Mouse (Mus musculus) embryonic facial prominence, embryonic 10.5 days (tissue): ENCODE data around the gene Ndrg3. TPM values are rescaled to one million over a fixed set of nuclear protein-coding genes. Genes with fewer than 3 reads are reported as not detected.
"Not testable (repeated sequence)": the region's sequence is repeated elsewhere in the genome, so short reads cannot be mapped to it uniquely, and the experiment has no call there.

ENCODE experiments used
- DNase-seq: peaks from one replicate; pipeline ENCODE4 v3.0.0-alpha.2; 2017; ENCODE audit warnings: low spot score
- H3K27ac ChIP-seq: fragments of 300-500 bp; sonication (generic); replicated peaks from 2 replicates; pipeline ENCODE4 v1.5.1; 2016; ENCODE audit warnings: mild to moderate bottlenecking
- H3K27me3 ChIP-seq: fragments of 300-500 bp; sonication (generic); replicated peaks from 2 replicates; pipeline ENCODE4 v1.6.1; 2016; ENCODE audit warnings: low read depth, mild to moderate bottlenecking; ENCODE audit not compliant: poor library complexity, severe bottlenecking
- H3K36me3 ChIP-seq: fragments of 300-500 bp; sonication (generic); replicated peaks from 2 replicates; pipeline ENCODE4 v1.6.1; 2016; ENCODE audit warnings: mild to moderate bottlenecking, moderate library complexity
- H3K4me1 ChIP-seq: fragments of 300-500 bp; sonication (generic); 2 replicates; pipeline ENCODE4 v1.6.1; 2016
- H3K4me3 ChIP-seq: fragments of 300-500 bp; sonication (generic); 2 replicates; pipeline ENCODE4 v1.5.1; 2016; ENCODE audit warnings: mild to moderate bottlenecking, moderate library complexity
- H3K9me3 ChIP-seq: fragments of 300-500 bp; sonication (generic); 2 replicates; pipeline ENCODE4 v1.6.1; 2016; ENCODE audit warnings: mild to moderate bottlenecking
- WGBS: fragments of 180-500 bp; shearing (Covaris S2); methylation state at CpG from one replicate; pipeline ENCODE4 v1.1.7; 2016; 5-methylcytosine and 5-hydroxymethylcytosine counted together
- polyA plus RNA-seq: library from polyadenylated mRNA; unstranded; fragments of >200 nt; fragmentation: Nextera tagmentation; extraction: Ambion mirVana; gene quantifications from 2 replicates; pipeline ENCODE4 v1.2.1, GENCODE M21; 2016

The Ndrg3 gene
- polyA plus RNA-seq, 1 experiment from 2014 or later = 41.1 TPM

DNA sequence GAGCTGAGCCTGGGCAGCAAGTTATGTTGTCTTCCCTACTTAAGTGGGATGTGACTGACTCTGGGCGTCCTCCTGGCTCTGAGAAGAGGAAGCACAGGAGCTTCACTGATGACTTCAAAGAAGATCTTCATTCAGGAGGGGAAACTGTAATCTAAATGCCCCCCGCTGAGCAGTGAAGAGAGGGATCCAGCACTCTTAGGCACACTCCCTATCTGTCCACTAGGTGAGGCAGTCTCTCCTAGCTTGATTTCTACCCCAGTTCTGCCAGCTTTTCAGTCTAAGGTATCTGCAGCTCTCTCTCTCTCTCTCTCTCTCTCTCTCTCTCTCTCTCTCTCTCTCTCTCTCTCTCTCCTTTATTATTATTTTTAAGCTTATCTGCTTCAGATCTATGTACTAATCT lies 88.5 kb downstream of the Ndrg3 start:
- no peaks in the 10 kb centered on the region for H3K27me3 ChIP-seq
- H3K4me1 ChIP-seq = 0 out of 2 replicates have a peak, but pooled peaks cover 10% of the 10 kb centered on the region
- 33% methylated on average over 2 of the region's 2 CpGs for WGBS
- H3K9me3 ChIP-seq = no peaks in the 10 kb centered on the region
- H3K36me3 ChIP-seq = no peaks in the 10 kb centered on the region
- no peak for DNase-seq
- no peak overlapping the region for H3K27ac ChIP-seq
- H3K4me3 ChIP-seq = no peak overlapping the region

DNA sequence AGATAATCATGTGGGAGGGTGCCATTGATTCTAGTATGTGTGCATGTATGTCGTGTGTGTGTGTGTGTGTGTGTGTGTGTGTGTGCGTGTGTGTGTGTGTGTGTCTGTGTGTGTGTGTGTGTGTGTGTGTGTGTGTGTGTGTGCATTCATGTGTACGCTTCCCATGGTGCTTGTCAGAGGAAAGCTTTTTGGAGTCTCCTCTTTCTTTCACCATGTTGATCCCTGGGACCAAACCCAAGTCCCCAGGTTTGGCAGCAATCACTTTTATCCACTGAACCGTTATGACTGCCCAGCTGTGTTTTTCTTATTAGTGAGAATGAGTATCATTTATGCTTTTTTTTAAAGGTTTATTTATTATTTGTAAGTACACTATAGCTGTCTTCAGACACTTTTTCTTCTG lies 89.4 kb downstream of the Ndrg3 start:
- 82% methylated on average over 4 of the region's 4 CpGs for WGBS

DNA sequence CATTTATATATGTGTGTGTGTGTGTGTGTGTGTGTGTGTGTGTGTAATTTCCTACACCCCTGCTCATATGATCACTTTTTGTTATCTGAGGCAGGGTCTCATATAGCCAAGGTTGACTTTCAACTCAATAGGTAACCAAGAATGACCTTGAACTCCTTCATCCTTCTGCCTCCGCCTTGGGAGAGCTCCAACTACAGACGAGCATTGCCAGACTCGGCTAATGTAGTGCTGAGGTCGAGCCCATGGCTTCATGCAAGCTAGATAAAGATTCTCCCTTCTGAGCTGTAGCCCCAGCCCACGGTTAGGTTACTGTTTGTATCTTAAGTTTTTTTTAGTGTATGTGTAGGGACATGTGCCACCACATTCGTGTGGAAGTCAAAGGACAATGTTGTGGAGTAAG lies 90.0 kb downstream of the Ndrg3 start:
- Histone ChIP-seq H3K4me1 (0 out of 2 replicates have a peak, but pooled peaks cover 10% of the 10 kb centered on the region), H3K27me3 (no peaks in the 10 kb centered on the region), H3K9me3 (no peaks in the 10 kb centered on the region), H3K27ac (no peak overlapping the region), H3K36me3 (no peaks in the 10 kb centered on the region), H3K4me3 (no peak overlapping the region)
- DNase-seq = no peak
- 79% methylated on average over 6 of the region's 6 CpGs for WGBS

More for the DNA sequence above, 89.4 kb downstream of the Ndrg3 start:
- not testable (repeated sequence) for H3K4me3 ChIP-seq, H3K27me3 ChIP-seq, H3K36me3 ChIP-seq, DNase-seq, H3K27ac ChIP-seq, H3K9me3 ChIP-seq
- H3K4me1 ChIP-seq = 0 out of 2 replicates have a peak, but pooled peaks cover 10% of the 10 kb centered on the region

DNA sequence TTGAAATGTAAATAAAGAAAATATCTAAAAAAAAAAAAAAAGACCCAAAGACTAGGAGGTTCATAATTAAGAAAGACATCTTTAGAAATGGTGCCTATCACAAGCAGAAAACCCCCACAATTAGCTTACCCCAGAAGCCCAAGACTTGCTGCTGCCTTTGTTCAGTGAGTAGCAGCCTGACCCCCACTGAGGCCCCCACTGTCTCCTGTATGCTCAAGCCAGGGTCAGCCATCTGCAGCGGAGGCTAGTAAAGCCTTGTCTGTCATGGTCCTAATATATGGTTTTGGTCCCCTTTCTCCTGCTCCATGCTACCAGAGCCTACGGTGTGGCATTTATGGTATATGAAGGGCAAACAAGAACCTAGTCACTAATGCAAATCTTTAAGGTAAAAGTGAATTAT lies 90.5 kb downstream of the Ndrg3 start:
- Histone ChIP-seq H3K9me3 (no peaks in the 10 kb centered on the region), H3K4me3 (no peak overlapping the region), H3K4me1 (0 out of 2 replicates have a peak, but pooled peaks cover 10% of the 10 kb centered on the region), H3K27me3 (no peaks in the 10 kb centered on the region), H3K27ac (no peak overlapping the region), H3K36me3 (no peaks in the 10 kb centered on the region)
- no peak for DNase-seq
- WGBS = 76% methylated on average over 2 of the region's 2 CpGs

DNA sequence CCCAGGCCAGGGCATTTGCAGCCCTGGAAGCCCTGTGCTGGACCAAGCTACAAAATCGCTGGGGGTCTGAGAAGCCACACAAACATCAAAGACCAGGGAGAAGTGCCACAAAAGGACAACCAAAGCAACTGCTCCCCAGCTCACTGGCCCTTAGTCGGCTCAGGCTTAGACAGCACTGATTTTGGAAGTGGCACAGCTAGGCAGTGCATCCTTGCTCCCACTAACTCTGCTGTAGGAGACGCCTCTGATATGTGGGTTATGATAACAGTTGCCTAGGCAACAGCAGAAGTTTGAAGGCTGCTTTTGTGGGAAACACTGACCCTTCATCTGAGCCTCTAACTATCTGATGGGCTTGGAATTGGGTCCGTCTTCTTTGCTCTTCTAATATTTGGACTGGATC lies 92.7 kb downstream of the Ndrg3 start:
- H3K4me1 ChIP-seq = no peaks in the 10 kb centered on the region
- no peak overlapping the region for H3K4me3 ChIP-seq
- no peak for DNase-seq
- H3K36me3 ChIP-seq = no peaks in the 10 kb centered on the region
- no peaks in the 10 kb centered on the region for H3K27me3 ChIP-seq
- WGBS = 74% methylated on average over 4 of the region's 4 CpGs
- H3K9me3 ChIP-seq = no peaks in the 10 kb centered on the region
- H3K27ac ChIP-seq = no peak overlapping the region

DNA sequence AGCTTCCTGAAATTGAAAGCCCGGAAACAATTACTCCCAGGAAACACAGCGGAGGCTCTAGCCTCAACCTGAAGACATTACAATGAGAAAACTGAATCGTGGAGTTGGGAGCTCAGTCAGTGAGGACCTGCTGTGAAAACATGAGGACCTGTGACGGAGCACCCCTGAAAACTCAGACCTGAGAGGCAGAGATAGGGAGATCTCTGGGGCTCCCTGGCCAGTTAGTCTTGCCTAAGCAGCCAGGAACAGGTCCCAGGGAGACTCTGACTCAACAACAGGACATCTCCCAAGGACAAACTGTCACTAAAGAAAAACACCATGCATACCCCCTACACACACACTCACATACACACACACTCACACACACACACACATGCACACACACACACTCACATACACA lies 93.5 kb downstream of the Ndrg3 start:
- Histone ChIP-seq H3K4me1 (no peaks in the 10 kb centered on the region), H3K27me3 (no peaks in the 10 kb centered on the region), H3K9me3 (no peaks in the 10 kb centered on the region), H3K27ac (no peak overlapping the region), H3K4me3 (no peak overlapping the region), H3K36me3 (no peaks in the 10 kb centered on the region)
- WGBS = 82% methylated on average over 4 of the region's 4 CpGs
- no peak for DNase-seq

DNA sequence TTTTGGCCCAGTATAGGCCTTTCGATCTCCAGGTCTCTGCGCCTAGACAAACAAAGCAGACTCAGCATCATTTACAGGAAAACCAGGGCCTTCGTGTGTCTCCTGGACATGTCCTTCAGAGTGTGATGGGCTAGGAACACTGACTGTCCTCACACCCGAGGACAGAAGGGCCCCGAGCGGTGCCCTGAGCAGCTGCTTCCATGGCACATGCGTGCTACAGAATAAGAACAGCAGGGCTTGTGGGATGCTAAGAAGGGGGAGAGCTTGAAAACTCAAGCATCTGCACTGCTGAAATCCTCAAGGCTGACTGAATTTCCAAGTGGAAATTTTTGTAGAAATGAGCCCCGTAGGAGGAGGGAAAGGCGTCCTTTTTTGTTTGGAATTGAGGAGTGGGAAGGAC lies 94.8 kb downstream of the Ndrg3 start:
- Histone ChIP-seq H3K36me3 (no peaks in the 10 kb centered on the region), H3K4me1 (0 out of 2 replicates have a peak, but pooled peaks cover 4% of the 10 kb centered on the region), H3K9me3 (no peaks in the 10 kb centered on the region), H3K27me3 (no peaks in the 10 kb centered on the region), H3K27ac (no peak overlapping the region), H3K4me3 (no peak overlapping the region)
- 87% methylated on average over 9 of the region's 9 CpGs for WGBS
- DNase-seq = no peak

DNA sequence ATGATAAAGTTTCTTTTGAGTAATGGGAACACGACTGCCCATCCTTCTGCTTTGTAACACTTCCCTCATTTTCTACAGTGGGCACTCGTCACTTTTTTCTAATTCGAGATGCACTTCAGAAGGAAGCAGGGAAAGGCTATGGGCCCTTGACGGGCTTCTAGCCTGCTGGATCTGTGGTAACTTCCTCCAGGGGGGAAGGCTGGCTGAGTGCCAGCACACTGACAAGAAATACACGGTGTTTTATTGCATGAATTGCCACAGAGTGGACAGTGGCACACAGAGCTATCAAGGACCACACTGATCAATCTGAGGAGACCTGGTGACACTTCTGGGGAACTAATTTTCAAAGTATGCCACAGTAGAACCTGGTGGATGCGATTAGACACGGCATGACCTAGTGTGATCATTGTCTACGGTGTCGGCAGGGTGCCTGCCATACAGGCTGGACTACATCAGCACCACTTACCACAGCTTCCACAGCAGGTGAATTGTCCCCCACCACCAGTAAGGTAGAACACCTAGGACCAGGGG lies 95.4 kb downstream of the Ndrg3 start:
- DNase-seq = no peak
- Histone ChIP-seq H3K4me3 (no peak overlapping the region), H3K27me3 (no peaks in the 10 kb centered on the region), H3K9me3 (no peaks in the 10 kb centered on the region), H3K4me1 (0 out of 2 replicates have a peak, but pooled peaks cover 4% of the 10 kb centered on the region), H3K36me3 (no peaks in the 10 kb centered on the region), H3K27ac (no peak overlapping the region)
- WGBS = 85% methylated on average over 9 of the region's 9 CpGs

DNA sequence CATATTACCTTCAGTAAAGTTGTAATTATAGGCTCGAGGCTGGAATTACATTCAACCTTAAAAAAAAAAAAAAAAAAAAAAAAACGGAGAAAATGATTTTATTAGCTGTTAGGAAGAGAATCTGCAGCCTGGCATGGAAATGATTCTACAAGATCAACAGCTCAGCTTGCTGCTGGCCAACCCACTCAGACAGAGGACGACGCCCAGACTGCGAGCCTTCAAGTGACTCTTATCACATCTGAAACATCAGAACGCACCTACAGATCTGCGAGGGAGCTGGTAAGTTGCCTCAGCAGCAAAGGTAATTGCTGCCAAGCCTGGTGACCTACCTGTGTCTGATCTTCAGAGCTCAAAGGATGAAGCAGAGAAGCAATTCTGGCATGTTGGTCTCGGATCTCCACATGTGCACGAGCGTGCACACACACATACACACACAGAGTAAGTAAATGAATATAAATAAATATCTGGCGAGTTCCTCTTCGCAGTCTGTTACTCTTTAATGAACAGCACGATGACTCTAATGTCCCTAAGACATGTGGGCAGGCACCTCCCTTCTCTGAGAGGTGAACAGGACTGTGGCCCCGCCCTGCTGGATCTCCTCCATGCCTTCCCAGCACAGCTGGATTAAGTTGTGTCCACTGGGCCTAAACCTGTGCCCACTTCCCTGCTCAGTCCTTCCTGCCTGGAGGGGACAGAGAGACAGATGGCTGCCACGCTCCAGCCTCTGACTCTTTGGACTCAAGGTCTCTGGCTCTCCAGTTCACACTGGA lies 97.2 kb downstream of the Ndrg3 start:
- WGBS = 87% methylated on average over 15 of the region's 15 CpGs
- Histone ChIP-seq H3K4me1 (0 out of 2 replicates have a peak, but pooled peaks cover 4% of the 10 kb centered on the region), H3K36me3 (no peaks in the 10 kb centered on the region), H3K27ac (no peak overlapping the region), H3K9me3 (no peaks in the 10 kb centered on the region), H3K4me3 (no peak overlapping the region), H3K27me3 (no peaks in the 10 kb centered on the region)
- DNase-seq = no peak

DNA sequence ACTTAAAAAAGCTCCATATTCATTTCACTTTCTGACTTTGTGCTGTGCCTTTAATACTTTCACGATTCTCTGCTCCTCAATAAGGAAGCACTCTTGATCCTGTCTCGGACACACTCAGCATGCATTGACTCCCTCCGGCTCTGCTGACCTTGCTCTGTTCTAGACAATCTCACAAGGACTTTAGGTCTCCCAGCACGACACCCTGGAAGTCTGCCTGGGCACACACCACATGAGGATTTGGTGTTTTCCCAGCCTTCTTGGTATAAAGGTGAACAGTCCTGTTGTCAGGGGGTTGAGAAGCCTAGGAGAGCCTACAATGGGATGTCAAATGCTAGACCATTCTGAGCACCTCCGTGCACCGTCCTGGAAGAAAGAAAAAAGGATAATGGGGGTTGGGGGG lies 99.0 kb downstream of the Ndrg3 start:
- Histone ChIP-seq H3K27ac (no peak overlapping the region), H3K27me3 (no peaks in the 10 kb centered on the region), H3K4me1 (0 out of 2 replicates have a peak, but pooled peaks cover 4% of the 10 kb centered on the region), H3K4me3 (no peak overlapping the region), H3K9me3 (no peaks in the 10 kb centered on the region), H3K36me3 (no peaks in the 10 kb centered on the region)
- DNase-seq = no peak
- WGBS = 81% methylated on average over 6 of the region's 6 CpGs

DNA sequence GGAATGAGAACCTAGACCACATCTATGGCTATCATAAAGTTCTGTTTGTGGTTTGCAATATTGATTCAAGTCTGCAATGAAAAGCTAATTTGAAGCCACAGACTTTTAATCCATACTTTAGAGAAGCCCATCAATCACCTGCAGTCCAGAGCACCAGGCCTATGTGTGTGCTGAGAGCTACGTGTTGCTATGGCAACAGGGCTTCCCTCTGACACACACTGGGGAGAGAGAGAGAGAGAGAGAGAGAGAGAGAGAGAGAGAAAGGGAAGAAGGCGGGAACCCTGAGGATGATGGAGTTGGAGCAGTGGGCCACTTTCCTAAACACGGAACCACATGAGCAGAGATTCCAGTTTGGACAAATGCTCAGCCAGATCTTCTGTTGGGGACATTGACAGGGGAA lies 99.6 kb downstream of the Ndrg3 start:
- Histone ChIP-seq H3K27me3 (no peaks in the 10 kb centered on the region), H3K27ac (no peak overlapping the region), H3K36me3 (no peaks in the 10 kb centered on the region), H3K9me3 (no peaks in the 10 kb centered on the region), H3K4me3 (no peak overlapping the region), H3K4me1 (peaks cover 4% of the 10 kb centered on the region; the same call in 1 of the 2 replicates)
- 59% methylated on average over 3 of the region's 3 CpGs for WGBS
- peak; percentile 27 for DNase-seq

DNA sequence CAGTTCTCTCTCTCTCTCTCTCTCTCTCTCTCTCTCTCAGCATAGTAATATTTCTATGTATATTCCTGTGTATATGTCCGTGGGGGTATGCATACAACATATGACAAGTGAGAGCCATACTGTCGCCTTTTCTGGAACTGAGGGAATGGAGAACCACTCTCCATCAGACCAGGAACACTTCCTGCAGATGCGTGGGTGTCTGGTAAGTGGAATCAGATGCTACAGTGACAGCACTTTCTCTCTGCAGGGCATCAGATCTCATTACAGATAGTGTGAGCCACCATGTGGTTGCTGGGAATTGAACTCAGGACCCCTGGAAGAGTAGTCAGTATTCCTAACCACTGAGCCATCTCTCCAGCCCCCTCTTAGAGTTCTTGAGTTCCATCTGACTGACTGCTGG lies 103.4 kb downstream of the Ndrg3 start:
- WGBS = 75% methylated on average over 3 of the region's 3 CpGs
- Histone ChIP-seq H3K4me3 (no peak overlapping the region), H3K9me3 (no peaks in the 10 kb centered on the region), H3K4me1 (peaks cover 21% of the 10 kb centered on the region), H3K36me3 (no peaks in the 10 kb centered on the region), H3K27ac (no peak overlapping the region), H3K27me3 (no peaks in the 10 kb centered on the region)
- DNase-seq = no peak

DNA sequence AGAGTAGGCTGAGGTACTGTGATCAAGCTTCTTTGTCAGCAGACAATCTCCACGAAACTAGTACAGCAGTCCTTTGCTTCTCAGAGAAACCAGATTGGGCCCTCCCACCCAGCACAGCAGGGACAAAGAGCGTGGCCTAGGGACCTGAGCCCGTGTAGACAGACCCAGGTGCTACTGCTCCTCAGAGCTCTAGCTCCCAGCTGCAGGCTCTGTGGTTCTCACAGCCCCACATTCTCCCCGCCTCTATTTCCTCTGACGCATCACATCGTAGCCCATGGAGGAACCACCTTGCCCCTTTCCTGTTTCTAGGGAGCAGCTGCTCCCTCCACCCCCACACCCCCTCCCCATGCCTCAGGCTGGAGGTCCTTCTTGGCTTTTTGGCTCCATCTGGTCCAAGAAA lies 104.8 kb downstream of the Ndrg3 start, which contains the start of gene Sla2:
Gene Sla2, minus strand, starts transcription at position 176 of the 400 bp plus-strand sequence.
- no peaks in the 10 kb centered on the region for H3K27me3 ChIP-seq
- peaks cover 20% of the 10 kb centered on the region for H3K4me1 ChIP-seq
- H3K36me3 ChIP-seq = no peaks in the 10 kb centered on the region
- no peaks in the 10 kb centered on the region for H3K9me3 ChIP-seq
- 69% methylated on average over 6 of the region's 6 CpGs for WGBS
- H3K27ac ChIP-seq = no peak within 1 kb of the TSS
- no peak for DNase-seq
- no peak within 1 kb of the TSS for H3K4me3 ChIP-seq
